Mouse (Mus musculus): ENCODE measurements at regions not wholly inside any gene's neighbourhood (a gene's known extent, or its start where the extent isn't known, plus 50 kb on each side); places are given as distances from the start of the nearest gene placed in this dataset.
A peak's percentile ranks its signal among the peaks of the same experiment; 100 is the strongest.
"Not testable (repeated sequence)": the region's sequence is repeated elsewhere in the genome, so short reads cannot be mapped to it uniquely, and the experiment has no call there.

GRCm38 (mm10) chr14:53590601-53591000 lies 663.3 kb downstream of the Dad1 start:
- DNase-seq (ENCODE audit: low spot score): peak; percentile 24

- not testable (repeated sequence) for DNase-seq (ENCODE audit: low spot score)
Observed at GRCm38 (mm10) chr14:53582528-53582927, 671.4 kb downstream of the Dad1 start.

DNA sequence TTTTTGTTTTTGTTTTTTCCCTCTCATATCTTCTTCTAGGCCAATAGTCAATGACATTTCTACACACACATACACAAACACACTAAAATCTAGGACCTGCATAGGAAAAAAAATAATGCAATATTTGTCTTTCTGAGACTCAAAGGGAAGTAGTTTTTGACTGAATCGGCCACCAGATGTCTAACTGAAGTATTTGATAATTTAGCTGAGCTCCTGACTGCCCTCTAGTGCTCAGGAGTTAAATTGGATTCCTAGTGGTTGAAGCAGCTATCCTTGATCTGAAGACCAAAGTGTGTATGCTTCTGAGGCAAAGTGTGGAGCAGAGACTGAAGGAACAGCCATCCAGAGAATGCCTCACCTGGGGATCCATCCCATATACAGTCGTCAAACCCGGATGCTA lies 672.2 kb downstream of the Dad1 start:
- DNase-seq (ENCODE audit: low spot score): peak; percentile 24

DNA sequence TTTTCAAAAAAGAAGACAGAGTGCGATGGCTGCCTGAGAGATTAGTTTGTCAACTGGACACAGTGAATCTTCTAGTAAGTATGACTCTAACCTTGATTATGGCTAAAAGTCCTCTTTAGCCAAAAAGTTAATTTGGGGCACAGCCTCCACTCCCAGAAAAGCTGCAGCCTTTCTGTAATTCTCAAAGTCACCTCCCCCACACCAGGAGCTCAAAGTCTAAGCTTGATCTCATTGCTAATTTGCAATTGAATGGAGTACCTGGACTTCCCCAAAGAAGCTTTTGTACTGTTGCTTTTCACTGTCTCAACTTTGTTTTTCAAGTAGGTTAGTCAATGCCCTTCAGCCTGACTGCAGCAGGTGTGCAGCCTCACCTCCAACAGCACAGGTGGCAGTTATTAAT lies 677.0 kb downstream of the Dad1 start:
- DNase-seq (ENCODE audit: low spot score): not testable (repeated sequence)

DNA sequence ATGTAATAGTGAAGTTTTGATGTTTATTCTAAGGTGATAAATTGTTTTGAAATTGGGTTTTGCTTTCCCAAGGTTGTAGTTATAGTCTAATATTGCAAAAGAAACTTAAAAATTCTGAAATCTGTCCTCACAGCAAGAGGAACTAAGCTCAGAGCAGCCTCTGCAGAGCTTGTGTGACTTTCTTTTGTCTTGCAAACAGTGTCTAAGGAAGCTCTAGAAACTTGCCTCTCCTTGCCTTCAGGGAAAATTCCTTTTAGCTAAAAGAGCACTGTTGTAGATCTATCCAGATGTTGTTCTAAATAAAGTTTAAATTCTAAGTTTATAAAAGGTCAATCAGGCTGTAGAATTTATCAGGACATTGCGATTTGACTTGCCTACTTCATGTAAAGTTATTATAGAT lies 681.2 kb downstream of the Dad1 start:
- DNase-seq (ENCODE audit: low spot score): not testable (repeated sequence)

GRCm38 (mm10) chr14:53562606-53563005 lies 691.3 kb downstream of the Dad1 start:
- no peak for DNase-seq (ENCODE audit: low spot score)

- not testable (repeated sequence) for DNase-seq (ENCODE audit: low spot score)
Observed at GRCm38 (mm10) chr14:53560146-53560545, 693.8 kb downstream of the Dad1 start.

GRCm38 (mm10) chr14:53559386-53559920 lies 694.5 kb downstream of the Dad1 start:
- DNase-seq (ENCODE audit: low spot score): peak; percentile 52

GRCm38 (mm10) chr14:53553771-53554170 lies 700.1 kb downstream of the Dad1 start:
- DNase-seq (ENCODE audit: low spot score): peak; percentile 46

DNA sequence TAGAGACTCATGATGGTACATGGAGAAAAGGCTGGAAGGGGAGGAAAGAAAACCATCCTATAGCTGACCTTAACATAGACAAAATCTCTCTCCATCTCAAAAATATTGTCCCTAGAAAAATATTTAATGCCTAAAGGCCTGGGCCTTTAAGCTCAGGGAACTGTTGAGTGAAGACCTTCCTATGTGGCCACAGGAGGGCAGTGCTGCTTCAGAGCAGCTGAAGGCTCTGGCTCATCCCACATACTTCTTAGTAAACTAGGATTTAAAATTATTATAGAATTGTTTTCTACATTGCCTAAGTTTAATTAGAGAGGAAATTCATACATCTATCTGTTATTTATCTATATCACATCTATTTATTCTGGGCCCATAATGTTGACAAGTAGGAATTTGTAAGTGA lies 706.5 kb downstream of the Dad1 start:
- DNase-seq (ENCODE audit: low spot score): not testable (repeated sequence)

- no peak for DNase-seq (ENCODE audit: low spot score)
Observed at GRCm38 (mm10) chr14:53545351-53545750, 708.6 kb downstream of the Dad1 start.

DNA sequence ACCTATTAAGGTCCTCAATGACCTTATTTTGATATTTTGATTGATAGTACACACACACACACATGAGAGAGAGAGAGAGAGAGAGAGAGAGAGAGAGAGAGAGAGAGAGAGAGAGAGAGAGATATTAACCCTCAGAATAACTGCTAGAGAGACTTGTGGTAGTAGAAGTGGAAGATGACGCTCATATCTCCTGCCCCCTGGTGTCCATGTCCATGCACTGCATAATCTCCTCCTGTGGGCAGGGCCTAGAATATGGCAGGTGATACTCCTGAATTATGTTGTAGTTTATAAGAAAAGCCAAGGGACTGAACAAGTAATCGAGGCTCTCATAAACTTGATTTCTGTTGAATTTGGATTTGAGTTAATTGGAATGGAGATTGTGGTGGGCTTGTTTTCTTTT lies 712.3 kb downstream of the Dad1 start:
- DNase-seq (ENCODE audit: low spot score): peak; percentile 55

DNA sequence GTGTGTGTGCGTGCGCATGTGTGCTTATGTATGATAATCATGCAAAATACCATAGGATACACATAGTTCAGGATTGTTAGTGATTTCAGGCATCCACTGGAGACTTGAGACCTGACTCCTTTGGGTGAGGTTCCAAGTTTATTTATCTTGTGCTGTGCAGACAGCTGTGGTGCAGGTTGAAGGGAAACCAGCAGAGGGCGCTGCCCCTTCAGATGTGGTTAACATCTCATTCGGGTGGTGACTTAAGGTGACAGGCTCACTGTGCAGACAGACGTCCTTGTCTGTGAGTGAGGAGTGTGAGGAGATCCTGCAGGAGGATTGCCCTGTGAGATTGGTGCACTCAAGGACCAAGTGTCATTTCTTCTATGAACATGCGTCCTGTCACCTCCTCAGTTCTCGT lies 716.0 kb downstream of the Dad1 start:
- peak; percentile 51 for DNase-seq (ENCODE audit: low spot score)

DNA sequence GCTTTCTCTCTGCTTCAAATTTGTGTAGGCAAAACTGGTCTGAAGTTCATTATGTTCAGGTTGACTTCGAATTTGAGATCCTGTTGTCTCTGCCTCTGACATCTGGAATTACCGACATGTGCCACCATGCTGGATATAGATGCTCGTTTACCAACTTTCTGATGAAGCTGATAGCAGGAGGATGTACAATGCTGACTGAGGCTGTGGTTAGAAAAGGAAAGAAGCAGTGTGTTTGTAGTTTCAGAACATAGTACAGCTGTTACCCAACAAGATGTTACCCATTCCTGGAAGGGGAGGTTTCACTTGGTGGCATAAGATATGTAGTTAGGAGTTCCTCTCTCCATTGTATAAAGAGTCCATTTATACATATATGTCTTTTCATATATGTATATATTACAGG lies 730.5 kb downstream of the Dad1 start:
- DNase-seq (ENCODE audit: low spot score): not testable (repeated sequence)

DNA sequence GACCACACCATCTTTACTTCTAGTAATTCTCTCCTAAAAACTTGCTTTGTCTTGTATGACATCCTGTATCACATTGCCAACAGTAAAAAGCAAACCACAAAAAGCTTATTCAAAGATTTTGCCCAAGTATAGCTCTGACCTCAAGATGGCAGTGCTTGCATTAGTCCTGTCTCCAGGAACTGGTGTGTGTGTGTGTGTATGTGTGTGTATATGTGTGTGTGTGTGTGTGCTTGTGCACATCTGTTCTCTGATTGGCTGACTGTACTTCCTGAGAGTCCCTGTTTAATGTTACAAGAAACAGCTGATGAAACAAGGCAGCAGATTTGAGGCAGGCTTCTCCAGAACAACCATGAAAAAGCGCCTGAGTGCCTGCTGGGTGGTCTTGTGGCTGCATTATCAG lies 735.0 kb downstream of the Dad1 start:
- DNase-seq (ENCODE audit: low spot score): not testable (repeated sequence)

DNA sequence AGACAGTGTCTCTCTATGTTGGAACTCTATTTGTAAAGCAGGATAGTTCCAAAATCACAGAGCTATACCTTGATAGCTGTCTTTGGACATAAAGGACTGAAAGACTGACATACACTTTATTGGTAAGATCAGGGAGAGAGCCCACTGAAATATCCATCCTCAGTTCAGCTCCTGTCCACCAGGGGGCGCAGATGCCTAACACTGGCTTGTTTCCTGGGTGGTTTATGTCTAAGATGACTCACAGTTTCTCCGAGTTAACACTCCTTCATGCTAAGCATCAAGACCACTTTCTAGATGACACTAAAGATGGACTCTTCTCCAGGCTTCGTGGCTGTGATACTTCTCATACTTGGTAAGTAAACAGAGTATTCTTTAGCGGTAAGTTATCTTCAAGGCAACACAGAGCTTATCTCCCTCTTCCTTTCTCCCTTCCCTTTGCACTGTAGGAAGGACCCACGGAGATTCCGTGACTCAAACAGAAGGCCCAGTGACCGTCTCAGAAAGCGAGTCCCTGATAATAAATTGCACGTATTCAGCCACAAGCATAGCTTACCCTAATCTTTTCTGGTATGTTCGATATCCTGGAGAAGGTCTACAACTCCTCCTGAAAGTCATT lies 737.2 kb downstream of the Dad1 start:
- DNase-seq (ENCODE audit: low spot score): not testable (repeated sequence)

- DNase-seq (ENCODE audit: low spot score): peak; percentile 53
Observed at GRCm38 (mm10) chr14:53505389-53505788, 748.5 kb downstream of the Dad1 start.

GRCm38 (mm10) chr14:53488383-53488782 lies 765.5 kb downstream of the Dad1 start:
- not testable (repeated sequence) for DNase-seq (ENCODE audit: low spot score)

DNA sequence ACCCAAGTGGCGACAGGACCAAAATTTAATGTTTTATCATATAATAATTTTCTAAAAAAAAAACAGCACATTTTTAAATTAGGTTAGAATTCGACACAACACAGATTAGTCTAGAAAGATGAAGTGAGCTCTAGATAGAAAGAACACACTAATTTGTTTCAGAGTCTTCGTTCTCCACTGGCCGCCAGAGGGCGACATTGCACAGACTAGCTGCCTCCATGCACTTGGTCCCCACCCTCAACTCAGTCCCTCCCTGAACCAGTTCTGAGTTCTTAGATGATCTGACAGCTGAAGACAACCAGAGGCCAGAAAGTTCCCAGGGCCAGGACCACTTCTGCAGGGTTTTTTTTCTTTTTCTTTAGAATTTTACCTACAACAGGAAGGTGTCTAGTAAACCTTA lies 766.3 kb downstream of the Dad1 start:
- peak; percentile 27 for DNase-seq (ENCODE audit: low spot score)

DNA sequence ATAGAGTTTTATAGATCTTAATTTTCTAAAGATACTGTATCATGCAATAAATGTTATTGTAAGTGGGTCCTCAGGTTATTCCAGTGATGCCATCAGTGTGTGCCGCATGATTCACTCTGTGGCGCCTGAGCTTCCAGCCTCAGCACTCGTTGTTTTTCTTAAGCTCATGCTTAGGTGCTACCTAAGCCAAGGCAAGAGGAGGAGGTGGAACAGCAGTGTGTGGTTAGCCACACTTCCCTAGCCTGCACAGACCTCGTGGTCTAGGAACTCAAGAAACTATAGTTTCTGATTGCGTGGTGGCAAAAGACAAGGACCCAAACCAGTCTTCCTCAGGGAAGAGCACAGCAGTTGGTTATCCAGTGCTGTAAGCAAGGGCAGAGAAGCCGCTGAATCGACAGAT lies 779.7 kb downstream of the Dad1 start:
- peak; percentile 45 for DNase-seq (ENCODE audit: low spot score)

- DNase-seq (ENCODE audit: low spot score): peak; percentile 4
Observed at GRCm38 (mm10) chr14:53460790-53461189, 793.1 kb downstream of the Dad1 start.

- DNase-seq (ENCODE audit: low spot score): peak; percentile 15
Observed at GRCm38 (mm10) chr14:53454001-53454400, 799.9 kb downstream of the Dad1 start.

DNA sequence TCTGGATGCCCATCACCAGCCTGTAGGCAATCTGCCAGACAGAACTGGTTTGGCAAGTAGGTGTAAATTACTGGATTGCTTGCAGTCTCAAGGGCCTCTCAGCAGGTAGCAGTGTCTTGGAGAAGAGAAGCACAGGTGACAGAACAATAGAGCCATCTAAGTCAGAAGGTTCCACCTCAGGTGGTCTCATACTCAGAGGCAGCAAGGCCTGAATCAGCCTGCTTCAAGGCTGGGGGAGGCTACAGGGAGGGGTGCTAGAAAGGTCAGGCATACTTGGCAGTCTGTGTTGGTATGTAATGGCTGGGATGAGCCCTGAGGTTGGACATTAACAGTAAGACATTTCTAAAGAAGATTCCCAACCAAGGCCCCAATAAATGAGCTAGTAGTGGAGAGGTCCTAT lies 814.3 kb downstream of the Dad1 start:
- DNase-seq (ENCODE audit: low spot score): not testable (repeated sequence)

GRCm38 (mm10) chr14:53430130-53430529 lies 823.8 kb downstream of the Dad1 start:
- not testable (repeated sequence) for DNase-seq (ENCODE audit: low spot score)
